Mouse (Mus musculus) stomach, postnatal 0 days (tissue): ENCODE measurements around the gene Ngfr.

Experiments used
- CTCF ChIP-seq: IDR thresholded peaks from 2 replicates; pipeline ENCODE4 v1.5.1; 2016; ENCODE audit warnings: antibody characterized with exemption, low read depth, mild to moderate bottlenecking, moderate library complexity
- EP300 ChIP-seq: optimal IDR thresholded peaks from 2 replicates; pipeline ENCODE3; 2016; ENCODE audit warnings: antibody characterized with exemption

- TF ChIP-seq EP300 = no peak
- TF ChIP-seq CTCF = no peak
Measured at GRCm38 (mm10) chr11:95574786-95575334, 12.7 kb downstream of the Ngfr start.
